Mouse (Mus musculus): ENCODE results near the gene Kcnn3. TPM values are rescaled to one million over a fixed set of nuclear protein-coding genes. Genes with fewer than 3 reads are reported as not detected.

Gene Kcnn3
- polyA plus RNA-seq, 1 experiment from 2014 or later: 0.03 TPM

GRCm38 (mm10) chr3:89539036-89539739, 19.2 kb downstream of the Kcnn3 start:
- Histone ChIP-seq H3K79me2 (ENCODE audit: inconsistent target) (no peaks in the 10 kb centered on the region), H3K27ac (no peak overlapping the region), H3K4me3 (ENCODE audit: inconsistent target) (no peak overlapping the region), H3K36me3 (ENCODE audit: inconsistent target) (no peaks in the 10 kb centered on the region)
- 89% methylated on average over 8 of the region's 10 CpGs for WGBS (ENCODE audit: missing documents)

- no peak overlapping the region for H3K27ac ChIP-seq
- H3K4me3 ChIP-seq (ENCODE audit: inconsistent target): no peak overlapping the region
- WGBS (ENCODE audit: missing documents): 68% methylated on average over 9 of the region's 9 CpGs
Observed at GRCm38 (mm10) chr3:89539740-89540370, 19.9 kb downstream of the Kcnn3 start.

GRCm38 (mm10) chr3:89540371-89540743, 20.4 kb downstream of the Kcnn3 start:
- Histone ChIP-seq H3K4me3 (ENCODE audit: inconsistent target) (no peak overlapping the region), H3K79me2 (ENCODE audit: inconsistent target) (no peaks in the 10 kb centered on the region), H3K36me3 (ENCODE audit: inconsistent target) (no peaks in the 10 kb centered on the region), H3K27ac (no peak overlapping the region)
- 74% methylated on average over 6 of the region's 6 CpGs for WGBS (ENCODE audit: missing documents)

More at GRCm38 (mm10) chr3:89539740-89540370, 19.9 kb downstream of the Kcnn3 start:
- no peaks in the 10 kb centered on the region for H3K79me2 ChIP-seq (ENCODE audit: inconsistent target)
- H3K36me3 ChIP-seq (ENCODE audit: inconsistent target): no peaks in the 10 kb centered on the region

GRCm38 (mm10) chr3:89546951-89547350, 27.0 kb downstream of the Kcnn3 start:
- Histone ChIP-seq H3K79me2 (ENCODE audit: inconsistent target) (no peaks in the 10 kb centered on the region), H3K36me3 (ENCODE audit: inconsistent target) (no peaks in the 10 kb centered on the region), H3K4me3 (ENCODE audit: inconsistent target) (no peak overlapping the region), H3K27ac (no peak overlapping the region)
- WGBS (ENCODE audit: missing documents): 46% methylated on average over 5 of the region's 5 CpGs

GRCm38 (mm10) chr3:89548805-89549204, 28.8 kb downstream of the Kcnn3 start:
- Histone ChIP-seq H3K79me2 (ENCODE audit: inconsistent target) (no peaks in the 10 kb centered on the region), H3K36me3 (ENCODE audit: inconsistent target) (no peaks in the 10 kb centered on the region), H3K4me3 (ENCODE audit: inconsistent target) (no peak overlapping the region), H3K27ac (no peak overlapping the region)
- WGBS (ENCODE audit: missing documents): 36% methylated on average over 2 of the region's 2 CpGs

- H3K36me3 ChIP-seq (ENCODE audit: inconsistent target): no peaks in the 10 kb centered on the region
- WGBS (ENCODE audit: missing documents): 86% methylated on average over 4 of the region's 4 CpGs
- H3K4me3 ChIP-seq (ENCODE audit: inconsistent target): no peak overlapping the region
- H3K27ac ChIP-seq: no peak overlapping the region
- no peaks in the 10 kb centered on the region for H3K79me2 ChIP-seq (ENCODE audit: inconsistent target)
Observed at GRCm38 (mm10) chr3:89549488-89549887, 29.5 kb downstream of the Kcnn3 start.

- H3K36me3 ChIP-seq (ENCODE audit: inconsistent target): no peaks in the 10 kb centered on the region
Observed at GRCm38 (mm10) chr3:89551880-89552279, 31.9 kb downstream of the Kcnn3 start.

GRCm38 (mm10) chr3:89553432-89553831, 33.5 kb downstream of the Kcnn3 start:
- 95% methylated on average over 6 of the region's 8 CpGs for WGBS (ENCODE audit: missing documents)

More at GRCm38 (mm10) chr3:89551880-89552279, 31.9 kb downstream of the Kcnn3 start:
- Histone ChIP-seq H3K4me3 (ENCODE audit: inconsistent target) (no peak overlapping the region), H3K79me2 (ENCODE audit: inconsistent target) (no peaks in the 10 kb centered on the region), H3K27ac (no peak overlapping the region)
- 92% methylated on average over 2 of the region's 2 CpGs for WGBS (ENCODE audit: missing documents)

GRCm38 (mm10) chr3:89553946-89554345, 34.0 kb downstream of the Kcnn3 start:
- Histone ChIP-seq H3K4me3 (ENCODE audit: inconsistent target) (no peak overlapping the region), H3K27ac (no peak overlapping the region)

More at GRCm38 (mm10) chr3:89553432-89553831, 33.5 kb downstream of the Kcnn3 start:
- H3K36me3 ChIP-seq (ENCODE audit: inconsistent target): no peaks in the 10 kb centered on the region
- H3K27ac ChIP-seq: no peak overlapping the region
- H3K4me3 ChIP-seq (ENCODE audit: inconsistent target): no peak overlapping the region
- H3K79me2 ChIP-seq (ENCODE audit: inconsistent target): no peaks in the 10 kb centered on the region

GRCm38 (mm10) chr3:89554587-89554986, 34.6 kb downstream of the Kcnn3 start:
- Histone ChIP-seq H3K36me3 (ENCODE audit: inconsistent target) (no peaks in the 10 kb centered on the region), H3K79me2 (ENCODE audit: inconsistent target) (no peaks in the 10 kb centered on the region), H3K4me3 (ENCODE audit: inconsistent target) (no peak overlapping the region), H3K27ac (no peak overlapping the region)
- 97% methylated on average over 2 of the region's 2 CpGs for WGBS (ENCODE audit: missing documents)

More at GRCm38 (mm10) chr3:89553946-89554345, 34.0 kb downstream of the Kcnn3 start:
- no peaks in the 10 kb centered on the region for H3K79me2 ChIP-seq (ENCODE audit: inconsistent target)
- H3K36me3 ChIP-seq (ENCODE audit: inconsistent target): no peaks in the 10 kb centered on the region
- 82% methylated on average over 4 of the region's 4 CpGs for WGBS (ENCODE audit: missing documents)

GRCm38 (mm10) chr3:89557811-89558210, 37.8 kb downstream of the Kcnn3 start:
- no peaks in the 10 kb centered on the region for H3K79me2 ChIP-seq (ENCODE audit: inconsistent target)
- H3K36me3 ChIP-seq (ENCODE audit: inconsistent target): no peaks in the 10 kb centered on the region
- H3K27ac ChIP-seq: no peak overlapping the region
- 53% methylated on average over 5 of the region's 5 CpGs for WGBS (ENCODE audit: missing documents)
- no peak overlapping the region for H3K4me3 ChIP-seq (ENCODE audit: inconsistent target)

GRCm38 (mm10) chr3:89558972-89559910, 39.3 kb downstream of the Kcnn3 start:
- no peaks in the 10 kb centered on the region for H3K79me2 ChIP-seq (ENCODE audit: inconsistent target)
- H3K36me3 ChIP-seq (ENCODE audit: inconsistent target): no peaks in the 10 kb centered on the region
- 91% methylated on average over 15 of the region's 15 CpGs for WGBS (ENCODE audit: missing documents)
- H3K4me3 ChIP-seq (ENCODE audit: inconsistent target): no peak overlapping the region
- no peak overlapping the region for H3K27ac ChIP-seq

- H3K4me3 ChIP-seq (ENCODE audit: inconsistent target): no peak overlapping the region
- H3K27ac ChIP-seq: no peak overlapping the region
- no peaks in the 10 kb centered on the region for H3K36me3 ChIP-seq (ENCODE audit: inconsistent target)
- WGBS (ENCODE audit: missing documents): 90% methylated on average over 6 of the region's 6 CpGs
- H3K79me2 ChIP-seq (ENCODE audit: inconsistent target): no peaks in the 10 kb centered on the region
Observed at GRCm38 (mm10) chr3:89561386-89561785, 41.4 kb downstream of the Kcnn3 start.

GRCm38 (mm10) chr3:89565371-89565770, 45.4 kb downstream of the Kcnn3 start:
- 86% methylated on average over 5 of the region's 5 CpGs for WGBS (ENCODE audit: missing documents)
- Histone ChIP-seq H3K27ac (no peak overlapping the region), H3K36me3 (ENCODE audit: inconsistent target) (no peaks in the 10 kb centered on the region), H3K79me2 (ENCODE audit: inconsistent target) (no peaks in the 10 kb centered on the region), H3K4me3 (ENCODE audit: inconsistent target) (no peak overlapping the region)
